ENCODE assay signal across 24 mouse cellular contexts in the genomic region with DNA sequence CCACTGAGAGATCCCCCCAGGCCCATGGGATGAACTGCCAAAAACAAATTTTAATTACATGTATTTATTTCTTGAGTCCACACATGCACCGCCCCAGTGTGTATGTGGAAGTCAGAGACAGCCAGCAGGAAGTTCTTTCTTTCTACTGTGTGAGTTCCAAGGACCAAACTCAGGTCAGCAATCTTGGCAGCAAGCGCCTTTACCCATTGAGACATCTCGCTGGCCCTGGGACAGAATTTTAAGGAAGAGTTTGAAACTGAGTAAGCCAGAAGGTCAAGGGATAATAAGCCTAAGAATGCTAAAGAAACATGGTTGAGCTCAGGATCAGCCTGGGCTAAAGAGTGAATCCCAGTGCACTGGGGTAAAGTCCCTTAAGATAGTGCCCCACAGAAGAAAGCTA. TPM values are rescaled to one million over a fixed set of nuclear protein-coding genes. Genes with fewer than 3 reads are reported as not detected.
A peak's percentile ranks its signal among the peaks of the same experiment; 100 is the strongest.
DNase-seq lines count a peak whose midpoint lies in the region; ATAC-seq lines count a peak whose summit lies in the region.
"Had no signal": no experiment of that assay in that cellular context is flagged by ENCODE, and none has a peak within 500 bp of the region (broad histone marks: within the 10 kb centered on the region; RNA-seq: fewer than 3 reads in every experiment).

No protein-coding gene starts in this region.

- DNase-seq in adrenal gland, adult 2 months: peak; percentile 62
- DNase-seq in adrenal gland, postnatal 4 days (ENCODE audit: low spot score in 2 of 2): no peak
- peak; percentile 39 for DNase-seq in kidney, adult 18-20 months
- no peak for DNase-seq in kidney, postnatal 4 days
- peak; percentile 38 for DNase-seq in lung, postnatal 10 days
- no peak for DNase-seq in lung, postnatal 14 days
- peak; percentile 73 for DNase-seq in NIH3T3 (ENCODE audit: low read depth)
- DNase-seq: cerebellum, adult 2 months; cerebellum, postnatal 36 days; embryo, embryonic 11 days; layer of hippocampus, adult 9-11 months; midbrain, embryonic 14.5 days; right cerebral cortex, adult 18-20 months; right cerebral cortex, postnatal 4 days; thymus, postnatal 14 days had no signal

- ATAC-seq in megakaryocyte-erythroid progenitor cell, adult 5-6 weeks (replicated peaks; ENCODE audit: low FRiP score, low TSS enrichment, poor library complexity, severe bottlenecking): no peak
- ATAC-seq: CD4-positive, CD25-positive, alpha-beta regulatory T cell, adult 4 months; Patski had no signal

RNA-seq across cellular contexts. Expression of a gene that starts 4.8 kb away (rescaled TPM):
- total RNA-seq in adrenal gland, adult 2 months (2021): 10 to 100 TPM; 28.1 to 36.1 TPM
- polyA plus RNA-seq in adrenal gland, adult 2 months (2012; rRNA removed): 43.2 and 48.4 TPM in 2 replicates
- 10 to 100 TPM; 45.0 to 46.8 TPM for total RNA-seq in adrenal gland, postnatal 4 days (2021)
- total RNA-seq in megakaryocyte-erythroid progenitor cell, adult 5-6 weeks (2014; fragmentation: Nextera tagmentation): 17.3 and 22.9 TPM in 2 replicates
- total RNA-seq in megakaryocyte-erythroid progenitor cell, adult 5-6 weeks (2017): 10.3 and 14.1 TPM in 2 replicates

RNA-seq across cellular contexts. Expression of a gene that starts 44.4 kb away (rescaled TPM):
- total RNA-seq in adrenal gland, adult 2 months (2021): under 1 TPM; 0.66 TPM
- polyA plus RNA-seq in adrenal gland, adult 2 months (2012; rRNA removed): 0.11 TPM in 1 of 2 replicates, not detected in the other
- under 1 TPM; 0.51 to 0.56 TPM for total RNA-seq in adrenal gland, postnatal 4 days (2021)
- total RNA-seq in megakaryocyte-erythroid progenitor cell, adult 5-6 weeks (2014; fragmentation: Nextera tagmentation): 19.9 and 22.7 TPM in 2 replicates
- total RNA-seq in megakaryocyte-erythroid progenitor cell, adult 5-6 weeks (2017): 11.6 and 12.4 TPM in 2 replicates
- total RNA-seq: left cerebral cortex, postnatal 36 days had no signal
- polyA plus RNA-seq: cerebellum, adult 2 months; embryonic facial prominence, embryonic 13.5 days; erythroblast, embryonic 14.5 days; heart, embryonic 14.5 days; hindbrain, embryonic 13.5 days; midbrain, embryonic 14.5 days; neural tube, embryonic 11.5 days; Patski had no signal

Comparison
In these comparisons a context has a peak if more than half of its experiments do, and no peak if none do; other contexts are left out.
1. DNase-seq: peak in adrenal gland, adult 2 months (single experiment), kidney, adult 18-20 months (single experiment), lung, postnatal 10 days (single experiment) and NIH3T3 (single experiment); none in adrenal gland, postnatal 4 days (0 of 2), kidney, postnatal 4 days (0 of 2) and lung, postnatal 14 days (single experiment).
2. RNA of a gene that starts 44.4 kb away (total RNA-seq): 11.6 to 22.7 TPM in megakaryocyte-erythroid progenitor cell, adult 5-6 weeks; 0.66 TPM in adrenal gland, adult 2 months and 0.51 to 0.56 TPM in adrenal gland, postnatal 4 days; every median in the first group is over 4 times any median in the second.